Mouse (Mus musculus): ENCODE results near the gene Kcnc4.

The Kcnc4 gene

DNA sequence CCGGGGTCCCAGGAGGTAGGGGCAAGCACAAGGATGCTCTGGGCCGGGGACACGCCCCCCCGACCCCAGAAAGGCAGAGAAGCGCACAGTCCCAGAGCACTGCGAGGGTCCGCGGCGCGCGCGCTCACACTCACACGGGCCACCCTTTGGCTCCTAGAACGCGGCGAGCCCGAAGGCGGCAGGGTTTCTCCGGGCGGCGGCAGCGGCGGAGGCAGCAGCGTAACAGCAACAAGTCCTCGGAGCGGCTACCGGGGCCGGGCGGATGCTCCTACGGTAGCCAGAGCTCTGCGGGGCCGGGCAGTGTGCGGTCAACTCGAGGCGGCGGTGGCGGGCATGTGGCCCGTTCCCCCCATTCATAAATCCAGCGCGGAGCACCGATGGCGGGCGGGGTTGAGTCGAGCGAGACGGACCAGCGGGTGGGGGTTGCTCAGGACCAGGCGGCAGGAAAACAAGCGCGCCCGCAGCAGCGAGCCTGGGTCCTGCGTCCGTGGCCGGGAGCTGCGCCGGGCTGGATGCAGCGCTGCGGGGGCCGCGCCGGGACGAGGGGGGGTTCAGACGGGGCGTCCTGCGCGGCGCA, at the start of gene Kcnc4:
TSS of gene Kcnc4 (minus strand) at position 357 of the 577 bp plus-strand sequence.
- peak; percentile 27 for DNase-seq

- no peak for DNase-seq
These were observed 49.3 kb upstream of the Kcnc4 start for GRCm38 (mm10) chr3:107508696-107509095.

DNA sequence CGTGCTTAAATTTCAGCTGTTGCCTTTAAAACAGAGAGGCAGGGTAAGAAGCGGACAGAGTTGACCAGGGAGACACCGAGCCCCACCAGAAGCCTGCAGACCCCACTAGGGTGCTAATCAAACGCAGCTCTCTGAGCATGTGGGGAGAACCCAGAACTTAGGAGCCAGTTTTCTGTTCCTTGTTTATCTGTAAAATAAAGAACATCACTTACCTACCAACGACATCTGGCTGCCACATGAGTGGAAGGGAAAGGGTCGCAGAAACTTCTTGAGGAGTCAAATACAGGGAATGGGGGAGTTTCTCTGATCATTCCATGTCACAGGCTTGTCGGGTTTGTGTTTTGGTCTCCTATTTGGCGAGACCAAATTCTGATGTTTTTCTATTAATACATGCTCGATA, 48.6 kb upstream of the Kcnc4 start:
- DNase-seq = no peak

GRCm38 (mm10) chr3:107506531-107506930, 47.2 kb upstream of the Kcnc4 start:
- DNase-seq = peak; percentile 40

DNA sequence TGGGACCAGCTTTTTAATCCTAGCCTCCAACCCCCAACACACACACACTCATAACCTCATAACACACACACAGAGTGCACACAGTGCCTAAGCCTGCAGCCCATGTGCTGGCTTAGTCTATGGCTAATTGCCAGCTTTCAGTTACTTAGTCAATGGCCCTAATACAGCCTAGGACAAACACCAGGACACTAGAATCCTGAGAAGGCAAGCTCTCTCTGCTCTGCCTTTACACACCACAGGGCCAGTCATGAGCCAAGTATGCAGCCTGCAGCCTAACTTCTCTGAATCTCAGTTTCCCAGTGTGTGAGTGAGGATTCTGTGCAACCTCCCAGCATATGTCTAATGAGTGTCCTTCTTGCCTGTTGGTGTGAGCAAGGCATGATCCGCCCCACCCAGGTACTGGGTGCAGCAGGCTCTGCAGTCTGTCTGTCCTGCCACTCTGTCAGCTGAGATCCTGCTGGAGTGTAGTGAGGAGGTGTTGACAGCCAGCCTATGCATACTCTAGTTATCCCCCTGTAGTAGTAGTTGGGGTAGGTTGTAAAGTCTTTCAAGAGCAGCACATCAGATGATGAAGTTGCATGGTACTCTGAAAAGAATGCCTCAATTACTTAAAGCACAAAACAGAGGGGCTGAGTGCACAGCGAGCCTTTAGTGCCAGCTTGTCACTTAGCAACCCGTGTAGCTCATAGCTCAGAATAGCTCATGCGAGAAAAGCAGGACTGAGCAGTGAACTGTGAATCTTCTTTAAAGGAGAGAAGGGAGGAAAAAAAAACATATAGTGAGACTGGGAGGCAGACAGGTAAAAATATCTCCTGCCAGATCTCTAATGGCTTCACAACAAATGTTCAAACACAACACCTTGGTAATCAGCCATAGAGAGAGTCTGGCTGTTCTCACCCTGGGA, 46.4 kb upstream of the Kcnc4 start:
- peak; percentile 36 for DNase-seq

DNA sequence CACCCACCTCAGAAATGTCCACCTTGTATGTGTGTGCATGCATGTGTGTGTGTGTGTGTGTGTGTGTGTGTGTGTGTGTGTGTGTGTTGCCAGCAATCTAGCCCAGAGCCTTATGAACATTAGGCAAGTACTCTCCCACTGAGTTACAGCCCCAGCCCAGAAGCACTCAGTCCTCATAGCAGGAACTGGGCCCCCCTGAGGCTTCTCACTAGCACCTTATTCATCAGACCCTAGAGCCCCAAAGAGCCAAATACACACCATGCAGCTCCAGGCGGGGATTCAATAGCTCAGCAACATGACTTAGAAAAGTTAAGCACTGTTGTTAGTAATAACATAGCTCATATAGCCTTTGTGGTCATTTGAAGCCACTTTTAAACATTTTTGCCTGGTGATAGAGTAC, 45.2 kb upstream of the Kcnc4 start:
- DNase-seq = no peak

DNA sequence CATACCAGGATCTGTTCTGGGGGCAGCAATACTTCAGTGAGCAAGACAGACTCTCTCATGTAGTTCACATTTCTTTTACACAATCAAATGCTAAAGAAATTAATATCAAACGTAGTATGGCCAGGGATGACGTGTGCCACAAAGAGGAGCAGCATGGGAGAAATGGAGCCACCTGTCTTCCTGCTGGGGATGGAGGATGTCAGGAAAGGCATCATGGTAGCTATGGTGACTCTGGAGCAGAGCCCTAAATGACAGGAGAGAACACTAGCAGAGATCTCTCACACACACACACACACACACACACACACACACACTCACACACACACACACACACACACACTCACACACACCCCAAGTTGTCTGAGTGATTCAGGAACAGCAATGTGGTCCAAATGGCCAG, 44.4 kb upstream of the Kcnc4 start:
- no peak for DNase-seq

DNA sequence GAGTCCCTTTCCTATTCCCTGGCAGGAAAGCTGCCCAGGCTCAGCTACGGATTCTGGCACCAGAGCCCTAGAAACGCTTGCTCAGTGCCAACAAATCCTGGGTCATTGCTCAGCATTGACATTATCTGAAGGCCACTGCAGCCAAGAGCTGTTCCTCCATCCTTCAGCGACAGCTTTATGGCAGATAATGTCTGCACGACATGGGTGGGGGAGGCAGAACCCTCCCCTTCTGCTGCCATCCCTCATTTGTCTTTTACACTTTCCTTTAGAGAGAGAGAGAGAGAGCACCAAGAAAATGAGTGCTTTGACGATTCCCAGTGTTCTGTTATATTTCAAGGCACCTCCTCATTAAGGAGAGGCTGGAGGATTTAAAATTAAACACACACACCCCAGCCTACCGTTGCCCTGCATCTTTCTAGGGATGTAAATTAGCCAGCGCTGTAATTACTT, 42.4 kb upstream of the Kcnc4 start:
- DNase-seq = peak; percentile 17

- no peak for DNase-seq
These were observed 40.9 kb upstream of the Kcnc4 start for GRCm38 (mm10) chr3:107500301-107500700.

DNA sequence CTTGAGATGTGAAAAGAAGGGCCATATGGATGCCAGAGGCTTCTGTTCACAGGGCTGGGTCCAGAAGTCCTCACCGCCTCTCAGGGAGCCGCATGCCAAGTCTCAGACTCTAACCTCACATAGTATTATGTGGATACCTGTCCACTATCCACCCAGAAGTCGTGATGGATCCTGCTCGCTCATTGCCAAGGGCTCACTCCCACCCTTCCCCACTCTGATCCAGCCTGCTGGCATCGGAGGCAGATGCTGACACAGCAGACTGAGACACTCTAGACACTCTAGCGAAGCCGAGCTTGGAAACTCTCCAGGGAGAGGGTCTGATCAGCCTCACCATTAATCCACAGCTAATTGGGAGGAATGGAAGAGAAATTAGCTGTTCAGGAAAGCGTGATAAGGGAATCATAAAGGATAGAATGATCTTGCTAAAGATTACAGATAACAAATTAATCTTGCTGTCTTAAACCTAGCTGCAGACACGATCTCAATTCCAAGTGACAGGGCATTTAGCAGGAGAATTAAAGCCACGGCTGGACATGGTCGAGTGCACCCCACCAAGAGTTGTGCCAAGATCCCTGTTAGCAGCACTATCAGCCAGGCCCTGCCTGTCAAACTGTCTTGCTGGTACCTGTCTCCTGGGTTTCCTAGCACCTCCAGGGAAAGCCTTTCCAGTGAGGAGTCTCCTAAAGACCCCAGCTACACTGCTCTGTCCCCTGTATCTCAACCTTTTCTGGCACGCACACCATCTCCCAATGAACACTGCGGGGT, 36.9 kb upstream of the Kcnc4 start:
- peak; percentile 25 for DNase-seq

- DNase-seq = no peak
These were observed 36.2 kb upstream of the Kcnc4 start for GRCm38 (mm10) chr3:107495524-107495923.

- DNase-seq = peak; percentile 17
These were observed 32.1 kb upstream of the Kcnc4 start for GRCm38 (mm10) chr3:107491459-107491858.

- DNase-seq = no peak
These were observed 29.3 kb upstream of the Kcnc4 start for GRCm38 (mm10) chr3:107488637-107489036.

DNA sequence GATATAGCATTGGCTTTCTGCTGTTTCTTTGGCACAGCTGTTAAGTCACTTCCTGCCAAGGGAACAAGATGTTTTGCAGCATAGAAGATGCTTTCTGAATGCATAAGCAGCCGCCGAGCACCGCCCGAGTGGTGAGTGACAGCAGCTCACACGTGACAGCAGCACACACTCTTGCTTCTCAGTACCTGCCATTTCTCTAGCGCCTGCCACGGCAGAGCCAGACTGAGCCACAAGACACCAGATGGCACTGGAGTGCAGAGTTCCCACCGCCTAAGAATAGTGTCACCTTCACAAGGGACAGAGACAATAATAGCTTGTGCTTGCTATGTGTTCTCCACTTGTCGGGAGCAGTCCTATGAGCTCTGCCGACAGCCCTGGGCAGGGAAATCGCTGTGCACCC, 23.9 kb upstream of the Kcnc4 start:
- peak; percentile 18 for DNase-seq

DNA sequence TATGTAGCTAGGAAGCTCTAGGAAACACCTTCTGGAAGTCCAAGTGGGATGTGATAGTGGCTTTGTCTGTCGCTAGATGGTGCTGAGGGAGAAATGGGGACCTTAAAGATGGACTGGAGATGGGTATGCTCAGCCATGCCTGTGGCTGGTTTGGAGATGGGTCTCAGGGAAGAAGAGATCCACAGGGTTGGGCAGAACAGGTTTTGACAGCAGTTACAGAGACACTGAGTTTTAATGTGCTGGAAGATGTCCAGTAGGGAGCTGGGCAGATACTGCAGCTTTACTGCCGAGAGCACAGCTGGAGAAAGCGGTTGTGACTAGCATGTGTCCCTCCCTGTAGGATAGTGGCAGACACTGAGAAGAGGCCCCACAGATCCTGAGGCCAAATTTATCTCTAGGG, 21.3 kb upstream of the Kcnc4 start:
- no peak for DNase-seq

GRCm38 (mm10) chr3:107472198-107472597, 12.8 kb upstream of the Kcnc4 start:
- DNase-seq = peak; percentile 28

DNA sequence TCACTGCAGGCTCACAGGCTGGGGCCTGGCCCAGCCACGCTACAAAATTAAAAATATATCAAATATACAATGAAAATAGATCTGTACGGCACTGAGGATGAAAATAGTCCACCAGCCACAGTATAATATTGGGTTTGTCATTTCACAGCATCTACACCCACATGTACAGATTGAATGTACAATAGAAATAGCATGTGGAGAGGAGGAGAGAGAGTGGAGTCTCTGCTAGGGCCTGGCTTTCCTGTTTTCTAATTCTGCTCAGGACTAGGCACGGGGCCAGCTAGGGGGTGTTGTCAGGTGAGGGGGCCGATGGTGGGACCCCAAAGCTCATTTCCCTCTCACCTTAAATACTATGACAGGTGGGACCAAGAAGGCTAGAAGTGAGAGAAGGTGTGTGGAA, 9.7 kb upstream of the Kcnc4 start:
- no peak for DNase-seq

DNA sequence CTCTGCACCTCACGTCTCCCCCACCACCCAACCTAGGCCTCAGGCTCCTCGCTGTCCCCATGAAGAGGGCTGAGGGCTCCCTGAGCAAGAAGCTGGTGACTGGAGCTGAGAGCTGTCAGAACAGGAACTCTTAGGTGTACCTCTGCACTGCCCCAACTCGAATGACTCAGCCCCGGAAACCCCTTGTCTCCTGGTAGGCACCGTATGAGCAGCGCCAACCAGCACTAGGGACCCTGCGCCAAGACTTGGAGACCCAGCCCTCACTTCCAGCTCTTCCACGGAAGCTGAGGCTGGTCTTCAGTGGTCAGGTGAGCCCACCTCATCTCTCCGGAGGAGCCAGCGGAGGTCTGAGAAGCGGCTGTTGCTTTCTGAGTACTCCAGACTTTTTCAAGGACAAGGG, 8.8 kb upstream of the Kcnc4 start:
- DNase-seq = no peak

DNA sequence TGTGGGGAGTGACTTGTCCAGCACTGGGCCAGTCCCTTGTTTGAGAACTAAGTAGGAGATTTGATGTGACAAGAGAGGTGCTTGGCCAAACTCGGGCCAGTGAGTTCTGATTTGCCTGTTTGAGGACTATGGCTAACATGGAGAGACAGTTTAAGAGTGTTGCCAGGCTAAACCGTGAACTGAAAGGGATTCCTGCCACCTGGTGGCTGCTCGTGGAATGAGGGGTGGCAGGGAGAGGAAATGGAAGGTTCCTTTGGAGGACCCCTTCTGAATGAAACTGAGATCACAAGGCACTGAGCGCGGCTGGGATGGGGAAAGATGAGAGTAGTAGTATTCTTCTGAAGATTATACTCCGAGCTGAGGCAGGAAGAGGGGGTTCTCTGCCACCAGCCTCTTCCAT, 7.2 kb upstream of the Kcnc4 start:
- peak; percentile 78 for DNase-seq

- peak; percentile 69 for DNase-seq
These were observed 2.8 kb upstream of the Kcnc4 start for GRCm38 (mm10) chr3:107462160-107462559.

DNA sequence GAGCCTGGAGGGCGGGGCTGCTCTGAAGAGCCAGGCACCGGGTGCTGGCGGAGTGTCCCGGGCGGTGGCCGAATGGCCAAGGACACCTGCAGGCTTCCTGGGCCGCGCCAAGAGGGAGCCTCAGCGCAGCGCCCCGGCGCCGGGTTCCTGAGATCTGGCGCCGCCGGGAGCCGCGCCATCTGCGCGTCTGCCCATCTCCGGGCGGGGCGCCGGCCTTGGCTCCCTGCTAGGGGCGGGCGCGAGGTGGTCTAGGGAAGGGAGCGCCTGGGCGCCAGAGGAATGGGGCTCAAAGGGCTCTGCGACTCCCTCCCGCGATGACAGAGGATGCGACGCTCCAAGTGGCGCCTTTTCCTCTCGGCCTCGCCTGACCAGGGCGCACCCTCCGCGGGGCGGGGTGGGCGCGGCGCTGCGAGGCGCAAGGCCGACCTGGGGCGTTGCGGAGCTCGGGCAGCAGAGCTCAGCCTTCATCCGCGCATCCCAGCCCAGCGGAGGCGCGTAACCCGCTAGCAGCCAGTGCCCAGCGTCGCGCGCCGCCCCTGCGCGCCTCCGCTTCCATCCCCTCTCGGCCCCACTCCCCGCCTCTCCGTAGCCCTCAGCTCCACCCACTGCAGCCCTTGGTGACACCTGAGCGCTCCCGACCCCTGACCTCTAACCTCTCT, 550 bp upstream of the Kcnc4 start:
- no peak for DNase-seq

DNA sequence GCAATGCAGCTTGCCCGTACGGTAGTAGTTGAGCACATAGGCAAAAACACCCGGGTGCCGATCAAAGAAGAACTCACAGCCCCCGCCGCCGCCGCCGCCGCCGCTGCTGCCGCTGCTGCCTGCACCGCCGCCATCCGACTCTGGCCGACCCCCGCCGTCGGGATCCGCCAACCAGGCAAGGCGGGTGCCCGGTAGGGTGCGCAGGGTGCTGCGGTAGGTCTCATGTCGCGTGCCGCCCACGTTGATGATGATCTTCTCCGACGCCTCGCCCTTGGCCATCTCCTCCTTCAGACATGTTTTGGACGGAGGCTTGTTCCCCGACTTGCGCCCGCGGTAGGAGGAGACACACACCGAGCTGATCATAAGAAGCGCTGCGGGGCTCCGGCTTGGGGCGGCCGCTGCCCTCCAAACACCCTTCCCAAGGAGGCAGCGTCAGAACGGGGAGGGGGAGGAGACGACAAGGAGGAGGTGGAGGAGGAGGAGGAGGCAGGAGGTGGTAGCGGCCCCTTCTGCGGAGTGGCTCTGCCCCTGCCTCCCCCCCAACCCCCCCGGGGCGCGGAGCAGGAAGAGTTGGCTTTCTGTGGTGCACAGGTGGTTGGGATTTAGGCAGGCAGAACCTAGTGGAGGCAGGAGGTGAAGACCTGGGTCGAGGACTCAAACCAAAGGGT, 690 bp downstream of the Kcnc4 start:
- peak; percentile 27 for DNase-seq

DNA sequence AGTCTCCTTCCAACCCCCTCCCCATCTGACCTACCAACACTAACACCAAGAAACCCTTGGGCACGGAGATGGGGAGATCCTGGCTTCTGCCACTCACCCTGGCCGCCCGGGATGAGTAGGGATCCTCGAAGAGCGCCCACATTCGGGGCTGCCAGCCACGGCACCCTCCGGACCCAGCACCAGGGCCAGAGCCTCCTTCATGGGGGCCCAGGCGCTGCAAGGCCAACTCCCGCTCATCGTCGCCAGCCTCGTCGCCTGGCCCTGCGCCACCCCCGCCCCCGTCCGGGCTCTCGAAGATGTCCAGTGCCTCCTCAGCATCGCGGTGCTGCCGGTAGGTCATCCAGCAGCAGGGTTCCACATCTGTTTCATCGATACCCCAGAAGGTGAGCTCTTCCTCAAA, 1.2 kb downstream of the Kcnc4 start:
- no peak for DNase-seq
